Mouse (Mus musculus): ENCODE data around the gene Jsrp1. TPM values are rescaled to one million over a fixed set of nuclear protein-coding genes. Genes with fewer than 3 reads are reported as not detected.

The Jsrp1 gene
- polyA plus RNA-seq, 1 experiment from 2014 or later, result 0.31 TPM

GRCm38 (mm10) chr10:80843931-80844547 is 30.7 kb upstream of the Jsrp1 start, which contains the start of gene Lingo3:
Lingo3 (minus strand) TSS chr10:80844039.
- ATAC-seq (replicated peaks), result peak; percentile 49
- Histone ChIP-seq H3K4me3 (peak within 1 kb of the TSS; percentile 54), H3K27ac (replicated peaks) (no peak within 1 kb of the TSS), H3K4me1 (peaks cover 16% of the 10 kb centered on the region), H3K9ac (replicated peaks) (peak within 1 kb of the TSS; percentile 55), H3K36me3 (no peaks in the 10 kb centered on the region), H3K4me2 (replicated peaks) (peak within 1 kb of the TSS; percentile 82), H3K27me3 (peaks cover 26% of the 10 kb centered on the region), H3K9me3 (no peaks in the 10 kb centered on the region)
- WGBS, result 4% methylated on average over 51 of the region's 51 CpGs

DNA sequence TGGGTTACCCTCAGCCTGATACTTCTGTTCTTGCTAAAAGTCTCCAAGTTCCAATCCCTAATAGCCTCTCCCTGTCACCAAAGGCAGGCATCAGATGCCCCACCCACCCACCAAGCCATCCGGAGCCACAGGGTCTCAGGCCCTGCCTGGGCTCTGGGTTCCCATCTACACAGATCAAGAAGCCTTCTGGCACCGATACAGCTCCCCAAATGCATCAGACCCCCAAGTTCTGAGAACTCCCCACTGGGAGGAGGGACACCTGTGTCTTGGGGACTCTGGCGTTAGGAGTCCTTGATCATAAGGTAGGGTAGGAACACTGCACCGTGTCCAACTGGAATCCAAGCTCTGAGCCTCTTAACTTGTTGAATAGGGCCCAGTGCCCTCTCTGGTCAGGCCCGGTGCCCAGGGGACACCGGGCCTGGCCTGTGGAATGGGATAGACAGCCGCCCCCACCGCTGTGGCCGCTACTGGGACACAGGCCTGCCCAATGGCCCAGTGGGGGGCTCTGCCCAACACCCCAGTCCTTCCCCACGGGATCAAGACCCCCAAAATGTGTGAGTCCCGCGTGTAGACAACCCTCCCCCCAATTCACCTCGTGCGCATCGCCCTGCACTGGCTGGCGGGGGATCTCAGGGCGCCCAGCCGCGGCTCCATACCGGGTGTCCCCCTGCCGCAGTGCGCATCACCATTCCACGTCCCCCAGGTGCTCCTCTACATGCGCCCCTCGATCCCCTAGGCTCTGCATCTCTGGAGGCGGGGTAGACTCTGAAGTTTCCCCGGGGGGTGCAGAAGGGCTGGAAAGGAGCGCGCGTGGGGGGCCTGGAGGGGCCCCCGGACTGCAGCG is 30.0 kb upstream of the Jsrp1 start:
- no peaks in the 10 kb centered on the region for H3K9me3 ChIP-seq
- ATAC-seq (replicated peaks), result peak; percentile 44
- peak overlapping the region; percentile 54 for H3K4me3 ChIP-seq
- peak overlapping the region; percentile 55 for H3K9ac ChIP-seq (replicated peaks)
- no peak overlapping the region for H3K27ac ChIP-seq (replicated peaks)
- peaks cover 16% of the 10 kb centered on the region for H3K4me1 ChIP-seq
- 7% methylated on average over 31 of the region's 32 CpGs for WGBS
- H3K36me3 ChIP-seq, result no peaks in the 10 kb centered on the region
- peak overlapping the region; percentile 82 for H3K4me2 ChIP-seq (replicated peaks)
- peaks cover 26% of the 10 kb centered on the region for H3K27me3 ChIP-seq

DNA sequence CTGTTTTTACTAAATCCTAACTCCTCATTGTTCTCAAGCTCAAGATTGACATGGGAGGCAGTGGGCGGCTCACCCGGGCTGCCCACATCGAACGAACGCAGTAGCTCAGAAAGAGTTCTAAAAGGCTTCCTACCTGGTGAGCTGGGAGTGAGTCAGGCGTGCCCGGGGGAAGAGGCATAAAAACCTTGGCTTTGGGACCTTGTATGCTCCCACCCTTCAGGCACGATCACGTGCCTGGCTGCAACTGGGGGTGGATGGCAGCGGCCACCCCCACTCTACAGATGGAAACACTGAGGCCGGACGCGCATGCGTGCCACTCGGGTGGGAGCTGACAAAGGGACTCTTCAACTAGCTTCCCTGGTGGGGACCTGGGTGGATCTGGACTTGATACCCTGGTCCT is 29.0 kb upstream of the Jsrp1 start:
- 80% methylated on average over 15 of the region's 15 CpGs for WGBS
- Histone ChIP-seq H3K4me3 (no peak overlapping the region), H3K9ac (replicated peaks) (no peak overlapping the region), H3K27me3 (peaks cover 26% of the 10 kb centered on the region), H3K9me3 (no peaks in the 10 kb centered on the region), H3K4me1 (peaks cover 16% of the 10 kb centered on the region), H3K4me2 (replicated peaks) (no peak overlapping the region), H3K27ac (replicated peaks) (no peak overlapping the region), H3K36me3 (no peaks in the 10 kb centered on the region)
- no peak for ATAC-seq (replicated peaks)

DNA sequence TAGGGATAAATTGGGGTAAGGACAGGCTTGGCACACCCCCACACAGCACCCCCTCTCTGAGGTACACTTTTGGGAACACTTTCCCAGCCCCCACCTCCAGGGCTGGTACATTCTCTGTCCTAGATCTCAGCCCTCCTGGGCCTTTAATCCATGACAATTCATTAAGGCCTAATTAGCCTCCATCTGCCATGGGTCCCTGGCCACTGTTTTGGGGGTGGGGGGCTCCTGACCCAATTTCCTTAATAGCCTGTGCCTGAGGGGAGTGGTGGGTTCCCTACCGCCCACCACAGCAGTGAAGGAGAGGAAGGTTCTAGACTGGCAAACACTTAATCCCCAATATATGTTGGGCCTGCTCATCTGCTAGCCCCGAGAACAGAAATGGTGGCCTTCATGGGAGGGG is 28.4 kb upstream of the Jsrp1 start:
- Histone ChIP-seq H3K4me3 (no peak overlapping the region), H3K27me3 (peaks cover 26% of the 10 kb centered on the region), H3K36me3 (no peaks in the 10 kb centered on the region), H3K27ac (replicated peaks) (no peak overlapping the region), H3K9ac (replicated peaks) (no peak overlapping the region), H3K4me2 (replicated peaks) (no peak overlapping the region), H3K9me3 (no peaks in the 10 kb centered on the region), H3K4me1 (peaks cover 16% of the 10 kb centered on the region)
- no peak for ATAC-seq (replicated peaks)
- WGBS, result 63% methylated on average over 2 of the region's 2 CpGs

- no peak overlapping the region for H3K27ac ChIP-seq (replicated peaks)
- 55% methylated on average over 6 of the region's 6 CpGs for WGBS
- H3K9ac ChIP-seq (replicated peaks), result no peak overlapping the region
- no peak overlapping the region for H3K4me3 ChIP-seq
- no peak for ATAC-seq (replicated peaks)
- no peak overlapping the region for H3K4me2 ChIP-seq (replicated peaks)
- H3K36me3 ChIP-seq, result no peaks in the 10 kb centered on the region
- H3K9me3 ChIP-seq, result no peaks in the 10 kb centered on the region
- peaks cover 16% of the 10 kb centered on the region for H3K4me1 ChIP-seq
- H3K27me3 ChIP-seq, result peaks cover 30% of the 10 kb centered on the region
Measured at GRCm38 (mm10) chr10:80839848-80840247, 26.6 kb upstream of the Jsrp1 start.

GRCm38 (mm10) chr10:80838346-80838912 is 25.1 kb upstream of the Jsrp1 start:
- WGBS, result 75% methylated on average over 2 of the region's 2 CpGs
- no peaks in the 10 kb centered on the region for H3K9me3 ChIP-seq
- 0 out of 2 replicates have a peak, but pooled peaks cover 4% of the 10 kb centered on the region for H3K36me3 ChIP-seq
- H3K4me2 ChIP-seq (replicated peaks), result no peak overlapping the region
- peaks cover 30% of the 10 kb centered on the region for H3K27me3 ChIP-seq
- H3K4me3 ChIP-seq, result no peak overlapping the region
- H3K27ac ChIP-seq (replicated peaks), result no peak overlapping the region
- no peak for ATAC-seq (replicated peaks)
- H3K9ac ChIP-seq (replicated peaks), result no peak overlapping the region
- peaks cover 5% of the 10 kb centered on the region; the same call in 1 of the 2 replicates for H3K4me1 ChIP-seq

- no peaks in the 10 kb centered on the region for H3K9me3 ChIP-seq
- no peak overlapping the region for H3K4me3 ChIP-seq
- H3K27me3 ChIP-seq, result peaks cover 24% of the 10 kb centered on the region
- no peaks in the 10 kb centered on the region for H3K4me1 ChIP-seq
- 10% methylated on average over 2 of the region's 2 CpGs for WGBS
- no peak overlapping the region for H3K4me2 ChIP-seq (replicated peaks)
- no peak overlapping the region for H3K27ac ChIP-seq (replicated peaks)
- no peak overlapping the region for H3K9ac ChIP-seq (replicated peaks)
- ATAC-seq (replicated peaks), result no peak
- 0 out of 2 replicates have a peak, but pooled peaks cover 4% of the 10 kb centered on the region for H3K36me3 ChIP-seq
Measured at GRCm38 (mm10) chr10:80837827-80838226, 24.5 kb upstream of the Jsrp1 start.

DNA sequence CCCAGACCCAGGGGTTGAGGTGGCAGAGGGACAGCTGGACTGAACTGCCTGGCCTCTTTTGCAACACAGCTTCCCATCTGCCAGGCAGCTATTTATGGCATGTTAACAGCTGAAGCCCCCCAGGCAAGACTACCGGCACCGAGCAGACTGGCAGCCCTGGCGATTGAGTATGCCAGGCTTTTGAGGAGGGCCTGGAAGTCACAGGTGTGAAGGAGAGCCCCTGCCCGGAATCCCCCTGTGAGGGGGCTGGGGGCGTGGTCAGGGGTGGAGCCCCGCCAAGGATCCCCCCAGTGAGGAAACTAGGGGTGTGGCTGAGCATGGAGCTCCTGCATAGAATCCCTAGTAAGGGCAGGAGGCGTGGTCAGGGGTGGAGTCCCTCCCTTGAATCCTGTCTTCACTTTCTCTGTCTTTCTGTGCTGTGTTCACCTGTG is 23.7 kb upstream of the Jsrp1 start:
- no peak overlapping the region for H3K4me2 ChIP-seq (replicated peaks)
- 42% methylated on average over 7 of the region's 7 CpGs for WGBS
- H3K4me3 ChIP-seq, result no peak overlapping the region
- H3K9ac ChIP-seq (replicated peaks), result no peak overlapping the region
- H3K36me3 ChIP-seq, result 0 out of 2 replicates have a peak, but pooled peaks cover 4% of the 10 kb centered on the region
- no peak overlapping the region for H3K27ac ChIP-seq (replicated peaks)
- no peak for ATAC-seq (replicated peaks)
- H3K27me3 ChIP-seq, result peaks cover 18% of the 10 kb centered on the region
- H3K4me1 ChIP-seq, result no peaks in the 10 kb centered on the region
- no peaks in the 10 kb centered on the region for H3K9me3 ChIP-seq

GRCm38 (mm10) chr10:80835617-80836016 is 22.3 kb upstream of the Jsrp1 start:
- Histone ChIP-seq H3K27ac (replicated peaks) (no peak overlapping the region), H3K9me3 (no peaks in the 10 kb centered on the region), H3K9ac (replicated peaks) (no peak overlapping the region), H3K36me3 (0 out of 2 replicates have a peak, but pooled peaks cover 4% of the 10 kb centered on the region), H3K27me3 (peaks cover 18% of the 10 kb centered on the region), H3K4me2 (replicated peaks) (no peak overlapping the region), H3K4me1 (no peaks in the 10 kb centered on the region), H3K4me3 (no peak overlapping the region)
- no peak for ATAC-seq (replicated peaks)
- WGBS, result 62% methylated on average over 30 of the region's 30 CpGs

- no peak overlapping the region for H3K9ac ChIP-seq (replicated peaks)
- no peak for ATAC-seq (replicated peaks)
- no peak overlapping the region for H3K4me2 ChIP-seq (replicated peaks)
- H3K27me3 ChIP-seq, result peaks cover 18% of the 10 kb centered on the region
- no peak overlapping the region for H3K4me3 ChIP-seq
- H3K4me1 ChIP-seq, result peaks cover 14% of the 10 kb centered on the region
- H3K9me3 ChIP-seq, result no peaks in the 10 kb centered on the region
- 51% methylated on average over 7 of the region's 7 CpGs for WGBS
- peaks cover 22% of the 10 kb centered on the region for H3K36me3 ChIP-seq
- no peak overlapping the region for H3K27ac ChIP-seq (replicated peaks)
Measured at GRCm38 (mm10) chr10:80832818-80833217, 19.5 kb upstream of the Jsrp1 start.

- Histone ChIP-seq H3K27me3 (peaks cover 18% of the 10 kb centered on the region), H3K27ac (replicated peaks) (no peak overlapping the region), H3K9ac (replicated peaks) (no peak overlapping the region), H3K4me1 (peaks cover 19% of the 10 kb centered on the region), H3K4me2 (replicated peaks) (no peak overlapping the region), H3K4me3 (no peak overlapping the region), H3K36me3 (peaks cover 22% of the 10 kb centered on the region), H3K9me3 (no peaks in the 10 kb centered on the region)
- ATAC-seq (replicated peaks), result no peak
- 4% methylated on average over 9 of the region's 9 CpGs for WGBS
Measured at GRCm38 (mm10) chr10:80831136-80831535, 17.8 kb upstream of the Jsrp1 start.

Data from forebrain, embryonic 15.5 days (tissue).